Mouse (Mus musculus) E14TG2a.4 (cell line): Measurements from ENCODE around the gene Pcsk2.

Experiments
- H3K27me3 ChIP-seq: 2 replicates; pipeline ENCODE4 v1.6.1; 2014; ENCODE audit warnings: low read length, control low read depth; ENCODE audit not compliant: insufficient read depth
- H3K36me3 ChIP-seq: 2 replicates; pipeline ENCODE4 v1.6.1; 2014; ENCODE audit warnings: low read length, control low read depth; ENCODE audit not compliant: insufficient read depth
- H3K4me1 ChIP-seq: replicated peaks from 2 replicates; pipeline ENCODE4 v1.6.1; 2014; ENCODE audit warnings: low read depth, low read length, control low read depth
- H3K4me3 ChIP-seq: replicated peaks from 2 replicates; pipeline ENCODE4 v1.5.1; 2014; ENCODE audit warnings: mild to moderate bottlenecking, low read length
- H3K9me3 ChIP-seq: 2 replicates; pipeline ENCODE4 v1.6.1; 2014; ENCODE audit warnings: low read length, control low read depth
- CTCF ChIP-seq: conservative IDR thresholded peaks from 2 replicates; pipeline ENCODE4 v1.5.1; 2014; ENCODE audit warnings: low read length
- NANOG ChIP-seq: IDR thresholded peaks from 2 replicates; pipeline ENCODE4 v1.6.1; 2014; ENCODE audit warnings: borderline replicate concordance, low read length, mixed read lengths
- POU5F1 ChIP-seq: IDR thresholded peaks from 2 replicates; pipeline ENCODE4 v1.6.1; 2014; ENCODE audit warnings: low read length, borderline replicate concordance

The Pcsk2 gene

DNA sequence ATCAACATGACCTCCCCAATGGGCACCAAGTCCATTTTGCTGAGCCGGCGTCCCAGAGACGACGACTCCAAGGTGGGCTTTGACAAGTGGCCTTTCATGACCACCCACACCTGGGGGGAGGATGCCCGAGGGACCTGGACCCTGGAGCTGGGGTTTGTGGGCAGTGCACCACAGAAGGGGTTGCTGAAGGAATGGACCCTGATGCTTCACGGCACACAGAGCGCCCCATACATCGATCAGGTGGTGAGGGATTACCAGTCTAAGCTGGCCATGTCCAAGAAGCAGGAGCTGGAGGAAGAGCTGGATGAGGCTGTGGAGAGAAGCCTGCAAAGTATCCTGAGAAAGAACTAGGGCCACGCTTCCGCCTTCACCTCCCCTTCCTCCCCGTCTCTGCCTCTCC lies 267.5 kb downstream of the Pcsk2 start:
- Histone ChIP-seq H3K36me3 (no peaks in the 10 kb centered on the region), H3K27me3 (0 out of 2 replicates have a peak, but pooled peaks cover 3% of the 10 kb centered on the region), H3K4me1 (no peaks in the 10 kb centered on the region), H3K4me3 (no peak overlapping the region), H3K9me3 (no peaks in the 10 kb centered on the region)
- TF ChIP-seq NANOG (no peak), POU5F1 (no peak), CTCF (no peak)

GRCm38 (mm10) chr2:143831645-143832044 lies 285.7 kb downstream of the Pcsk2 start:
- Histone ChIP-seq H3K9me3 (no peaks in the 10 kb centered on the region), H3K4me1 (peaks cover 10% of the 10 kb centered on the region; the same call in 1 of the 2 replicates), H3K36me3 (no peaks in the 10 kb centered on the region), H3K27me3 (no peaks in the 10 kb centered on the region), H3K4me3 (no peak overlapping the region)
- TF ChIP-seq POU5F1, result no peak
- no peak for TF ChIP-seq NANOG
- no peak for TF ChIP-seq CTCF

- Histone ChIP-seq H3K36me3 (no peaks in the 10 kb centered on the region), H3K4me3 (no peak overlapping the region), H3K27me3 (no peaks in the 10 kb centered on the region), H3K4me1 (peaks cover 10% of the 10 kb centered on the region; the same call in 1 of the 2 replicates), H3K9me3 (no peaks in the 10 kb centered on the region)
- no peak for TF ChIP-seq CTCF
- no peak for TF ChIP-seq POU5F1
These were observed 286.8 kb downstream of the Pcsk2 start for GRCm38 (mm10) chr2:143832721-143833120.

- Histone ChIP-seq H3K4me1 (peaks cover 10% of the 10 kb centered on the region; the same call in 1 of the 2 replicates), H3K4me3 (no peak overlapping the region), H3K36me3 (no peaks in the 10 kb centered on the region), H3K9me3 (no peaks in the 10 kb centered on the region), H3K27me3 (no peaks in the 10 kb centered on the region)
- TF ChIP-seq NANOG (no peak), CTCF (no peak), POU5F1 (no peak)
These were observed 288.1 kb downstream of the Pcsk2 start for GRCm38 (mm10) chr2:143834082-143834481.

GRCm38 (mm10) chr2:143835820-143836219 lies 289.9 kb downstream of the Pcsk2 start:
- H3K4me3 ChIP-seq, result no peak overlapping the region
- H3K9me3 ChIP-seq, result no peaks in the 10 kb centered on the region
- H3K27me3 ChIP-seq, result no peaks in the 10 kb centered on the region
- H3K4me1 ChIP-seq, result peaks cover 10% of the 10 kb centered on the region; the same call in 1 of the 2 replicates
- H3K36me3 ChIP-seq, result no peaks in the 10 kb centered on the region
- TF ChIP-seq NANOG, result no peak
- no peak for TF ChIP-seq CTCF
- TF ChIP-seq POU5F1, result no peak

- no peaks in the 10 kb centered on the region for H3K9me3 ChIP-seq
- H3K27me3 ChIP-seq, result no peaks in the 10 kb centered on the region
- no peak overlapping the region for H3K4me3 ChIP-seq
- peaks cover 10% of the 10 kb centered on the region; the same call in 1 of the 2 replicates for H3K4me1 ChIP-seq
- no peaks in the 10 kb centered on the region for H3K36me3 ChIP-seq
- TF ChIP-seq POU5F1 (no peak), CTCF (peak; percentile 49), NANOG (no peak)
These were observed 291.3 kb downstream of the Pcsk2 start for GRCm38 (mm10) chr2:143837291-143837701.

- Histone ChIP-seq H3K4me3 (no peak overlapping the region), H3K36me3 (no peaks in the 10 kb centered on the region), H3K27me3 (no peaks in the 10 kb centered on the region), H3K9me3 (no peaks in the 10 kb centered on the region), H3K4me1 (peaks cover 10% of the 10 kb centered on the region; the same call in 1 of the 2 replicates)
- no peak for TF ChIP-seq NANOG
- TF ChIP-seq CTCF, result no peak
- no peak for TF ChIP-seq POU5F1
These were observed 292.7 kb downstream of the Pcsk2 start for GRCm38 (mm10) chr2:143838698-143839097.

DNA sequence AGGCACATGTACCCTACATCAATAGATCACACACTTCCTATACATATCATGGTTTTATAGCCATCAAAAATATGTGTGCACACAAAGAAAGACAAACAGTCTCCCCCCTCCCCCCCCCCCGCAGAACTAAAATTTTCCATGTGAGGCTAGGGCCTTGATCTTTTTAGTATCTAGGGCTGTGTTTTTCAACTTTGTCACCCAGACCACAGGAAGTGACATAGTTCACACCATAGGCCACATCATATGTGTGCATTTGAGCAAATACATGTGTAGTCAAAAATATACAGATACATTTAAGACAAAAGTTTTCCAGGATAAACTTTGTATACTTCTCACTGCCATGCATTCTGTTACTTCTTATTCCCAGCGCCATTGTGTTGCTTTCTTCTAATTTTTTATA lies 293.5 kb downstream of the Pcsk2 start:
- Histone ChIP-seq H3K27me3 (no peaks in the 10 kb centered on the region), H3K4me3 (no peak overlapping the region), H3K4me1 (peaks cover 10% of the 10 kb centered on the region; the same call in 1 of the 2 replicates), H3K9me3 (no peaks in the 10 kb centered on the region), H3K36me3 (no peaks in the 10 kb centered on the region)
- TF ChIP-seq POU5F1 (no peak), CTCF (no peak), NANOG (no peak)

DNA sequence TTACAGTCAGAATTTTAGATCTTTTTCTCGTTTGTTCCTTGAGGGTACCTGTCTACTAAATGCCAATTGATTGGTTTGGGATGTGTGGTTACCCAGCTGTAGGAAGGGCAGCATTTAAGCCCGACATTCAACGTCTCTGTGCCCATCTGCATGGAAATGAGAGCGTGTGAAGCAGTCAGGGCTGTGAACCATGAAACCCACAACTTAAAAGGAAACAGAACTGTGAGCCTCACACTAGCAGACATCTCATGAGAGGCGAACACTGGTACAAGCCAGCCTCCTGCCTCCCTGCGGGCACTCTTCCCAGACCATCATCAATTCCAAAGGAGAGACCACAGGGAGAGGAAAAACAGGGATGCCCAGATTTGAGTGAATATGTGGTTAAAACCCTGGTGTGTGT lies 294.9 kb downstream of the Pcsk2 start:
- peaks cover 3% of the 10 kb centered on the region; the same call in 1 of the 2 replicates for H3K4me1 ChIP-seq
- H3K36me3 ChIP-seq, result no peaks in the 10 kb centered on the region
- no peak overlapping the region for H3K4me3 ChIP-seq
- no peaks in the 10 kb centered on the region for H3K27me3 ChIP-seq
- TF ChIP-seq NANOG (no peak), CTCF (no peak), POU5F1 (no peak)
- no peaks in the 10 kb centered on the region for H3K9me3 ChIP-seq

GRCm38 (mm10) chr2:143841536-143841935 lies 295.6 kb downstream of the Pcsk2 start:
- TF ChIP-seq CTCF (no peak), POU5F1 (no peak), NANOG (no peak)
- no peaks in the 10 kb centered on the region for H3K27me3 ChIP-seq
- H3K9me3 ChIP-seq, result no peaks in the 10 kb centered on the region
- no peaks in the 10 kb centered on the region for H3K36me3 ChIP-seq
- H3K4me3 ChIP-seq, result no peak overlapping the region
- no peaks in the 10 kb centered on the region for H3K4me1 ChIP-seq
